Mouse (Mus musculus): Measurements from ENCODE around the gene Hsh2d.

The Hsh2d gene

DNA sequence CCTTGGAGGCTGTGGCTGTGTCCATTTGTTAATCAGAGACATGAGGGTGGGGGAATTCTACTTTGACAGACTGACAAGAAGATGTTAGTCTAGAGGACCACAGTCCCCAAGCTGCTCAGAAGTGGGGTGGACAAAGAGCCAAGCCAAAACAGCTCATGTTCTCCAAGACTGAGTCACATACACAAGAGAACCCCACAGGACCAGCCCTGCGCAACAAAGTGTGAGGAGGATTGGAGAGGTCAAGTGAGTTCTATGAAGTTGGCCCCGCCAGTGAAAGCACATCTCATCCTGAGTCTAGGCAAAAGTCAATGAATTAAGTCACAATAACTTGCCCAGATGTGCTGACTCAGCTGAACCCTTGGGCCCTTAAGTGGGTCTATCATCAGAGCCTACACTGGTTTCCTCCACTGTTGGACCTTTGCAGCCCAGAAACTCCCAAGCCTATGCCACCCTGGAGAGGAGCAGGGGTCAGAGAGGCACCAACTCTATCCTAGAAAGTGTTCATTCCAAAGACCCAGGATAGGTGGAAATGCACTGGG, 1.6 kb upstream of the Hsh2d start:
- no peak for DNase-seq (ENCODE audit: low spot score)

DNA sequence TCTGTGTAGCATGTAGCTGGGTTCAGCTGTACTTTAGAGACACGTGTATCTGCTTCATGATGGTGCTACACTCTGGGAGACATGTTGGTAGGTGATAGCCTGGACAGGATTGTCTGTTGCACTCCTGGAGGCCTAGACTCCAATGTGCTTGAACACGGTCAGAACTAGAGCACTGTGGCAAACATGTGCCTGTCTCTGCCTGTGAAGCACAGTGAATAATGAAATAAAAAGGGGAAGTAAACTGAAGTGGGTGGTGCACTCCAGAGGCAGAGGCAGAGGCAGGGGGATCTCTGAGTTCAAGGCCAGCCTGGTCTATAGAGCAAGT, 739 bp downstream of the Hsh2d start:
- DNase-seq (ENCODE audit: low spot score), result no peak

DNA sequence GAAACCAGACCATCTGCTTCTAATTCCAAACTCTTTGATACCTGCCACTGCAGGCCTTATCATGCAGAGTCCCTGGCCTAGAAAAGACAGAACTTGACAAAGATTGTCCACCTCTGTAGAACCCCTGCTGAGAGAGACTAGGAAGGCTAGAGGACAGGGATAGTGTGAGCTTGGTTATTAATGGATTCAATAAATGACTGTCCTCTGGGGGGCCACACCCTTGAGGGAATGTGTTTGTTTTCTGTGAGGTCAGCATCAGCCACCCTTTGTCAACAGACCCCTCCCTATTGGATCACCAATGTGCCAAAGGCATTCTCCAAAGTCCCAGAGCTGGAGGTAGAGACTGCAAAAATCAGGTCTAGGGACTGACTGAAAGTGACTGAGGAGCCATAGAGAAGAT, 2.6 kb downstream of the Hsh2d start:
- DNase-seq (ENCODE audit: low spot score), result no peak

DNA sequence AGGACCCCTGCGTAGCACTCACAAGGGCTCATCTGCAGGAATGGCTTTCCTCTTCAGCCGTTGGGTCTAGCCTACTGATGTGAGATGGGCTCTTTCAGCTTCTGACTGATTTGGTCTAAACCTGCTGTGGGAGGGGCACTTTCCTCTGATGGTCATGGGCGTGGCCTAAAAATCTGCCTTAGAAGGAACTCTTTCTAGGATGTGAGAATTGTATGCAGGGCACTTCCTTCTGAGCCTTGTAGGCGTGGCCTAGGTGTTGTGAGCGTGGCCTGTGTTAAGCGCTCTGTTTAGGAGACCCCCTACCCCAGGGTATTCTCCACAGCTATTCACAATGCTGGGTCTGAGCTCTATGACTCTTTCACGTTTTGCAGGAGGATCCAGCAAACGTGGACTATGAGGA, 8.6 kb downstream of the Hsh2d start:
- no peak for DNase-seq (ENCODE audit: low spot score)

- DNase-seq (ENCODE audit: low spot score), result no peak
Measured at GRCm38 (mm10) chr8:72208582-72208981, 19.1 kb downstream of the Hsh2d start.

- DNase-seq (ENCODE audit: low spot score), result no peak
Measured at GRCm38 (mm10) chr8:72210222-72210621, 20.8 kb downstream of the Hsh2d start.

- DNase-seq (ENCODE audit: low spot score), result no peak
Measured at GRCm38 (mm10) chr8:72210710-72211109, 21.3 kb downstream of the Hsh2d start.

GRCm38 (mm10) chr8:72211846-72212245, 22.4 kb downstream of the Hsh2d start:
- no peak for DNase-seq (ENCODE audit: low spot score)

GRCm38 (mm10) chr8:72212751-72213150, 23.3 kb downstream of the Hsh2d start, which contains the start of gene Cib3:
Gene Cib3 (minus strand): TSS chr8:72212837.
- no peak for DNase-seq (ENCODE audit: low spot score)

DNA sequence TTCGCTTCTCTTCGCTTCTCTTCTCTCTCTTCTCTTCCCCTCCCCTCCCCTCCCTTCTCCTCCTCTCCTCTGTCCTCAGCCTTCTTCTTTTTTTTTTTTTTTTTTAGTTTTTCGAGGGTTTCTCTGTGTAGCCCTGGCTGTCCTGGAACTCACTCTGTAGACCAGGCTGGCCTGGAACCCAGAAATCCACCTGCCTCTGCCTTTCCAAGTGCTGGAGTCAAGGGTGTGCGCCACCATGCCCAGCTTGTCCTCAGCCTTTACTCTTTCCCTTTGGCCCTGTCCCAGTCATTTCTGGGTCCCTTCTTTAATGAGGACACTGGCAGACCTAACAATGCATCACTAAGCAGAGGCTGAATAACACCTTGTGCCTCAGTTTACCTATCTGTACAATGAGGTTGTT, 24.1 kb downstream of the Hsh2d start, which contains the start of gene Gm11034:
Gene Gm11034, minus strand, starts transcription at position 101 of the 400 bp plus-strand sequence.
- DNase-seq (ENCODE audit: low spot score), result no peak

- DNase-seq (ENCODE audit: low spot score), result no peak
Measured at GRCm38 (mm10) chr8:72215060-72215459, 25.6 kb downstream of the Hsh2d start.

DNA sequence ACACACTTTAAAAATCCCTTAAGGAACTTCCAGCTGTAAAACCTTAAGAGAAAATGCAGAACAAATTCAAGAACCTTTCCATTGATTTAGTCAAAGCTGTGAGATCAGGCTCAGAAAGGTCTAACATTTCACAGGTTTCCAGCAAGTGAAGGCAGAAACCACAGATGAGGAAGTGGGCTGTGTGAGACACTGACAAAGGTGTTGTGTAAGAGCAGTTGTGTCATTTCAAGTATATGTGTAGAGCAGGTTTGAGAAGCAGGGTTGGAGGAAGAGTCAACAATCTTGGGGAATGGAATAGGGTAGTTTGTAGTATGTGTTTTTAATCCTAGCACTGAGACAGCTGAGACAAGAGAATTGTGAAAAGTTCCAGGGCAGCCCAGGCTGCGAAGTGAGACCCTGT, 26.4 kb downstream of the Hsh2d start:
- DNase-seq (ENCODE audit: low spot score), result no peak

DNA sequence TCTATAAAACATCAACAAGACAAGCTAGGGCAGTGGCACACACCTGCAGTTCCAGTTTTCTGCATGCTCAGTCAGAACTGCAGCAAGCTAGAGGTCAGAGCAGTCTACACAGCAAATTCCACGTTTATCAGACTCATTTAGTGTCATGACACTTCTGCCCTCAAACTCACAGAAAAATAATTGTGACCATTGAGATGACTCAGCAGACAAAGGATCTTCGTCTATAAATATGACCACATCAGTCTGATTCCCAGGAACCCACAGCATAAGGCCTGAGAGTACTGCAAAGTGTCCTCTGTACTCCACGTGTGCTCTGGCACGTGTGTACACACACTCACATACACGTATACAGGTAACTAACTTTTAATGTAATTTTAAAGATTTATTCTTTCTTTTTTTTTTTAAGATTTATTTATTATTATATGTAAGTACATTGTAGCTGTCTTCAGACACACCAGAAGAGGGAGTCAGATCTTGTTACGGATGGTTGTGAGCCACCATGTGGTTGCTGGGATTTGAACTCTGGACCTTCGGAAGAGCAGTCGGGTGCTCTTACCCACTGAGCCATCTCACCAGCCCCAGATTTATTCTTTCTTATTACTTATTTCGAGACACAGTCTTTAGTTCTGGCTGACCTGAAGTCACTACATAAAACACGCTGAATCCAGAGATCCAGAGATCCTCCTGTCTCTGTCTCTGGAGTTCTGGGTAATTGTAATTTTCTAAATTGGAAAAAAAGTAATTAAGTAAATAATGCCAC, 29.5 kb downstream of the Hsh2d start:
- DNase-seq (ENCODE audit: low spot score), result no peak

DNA sequence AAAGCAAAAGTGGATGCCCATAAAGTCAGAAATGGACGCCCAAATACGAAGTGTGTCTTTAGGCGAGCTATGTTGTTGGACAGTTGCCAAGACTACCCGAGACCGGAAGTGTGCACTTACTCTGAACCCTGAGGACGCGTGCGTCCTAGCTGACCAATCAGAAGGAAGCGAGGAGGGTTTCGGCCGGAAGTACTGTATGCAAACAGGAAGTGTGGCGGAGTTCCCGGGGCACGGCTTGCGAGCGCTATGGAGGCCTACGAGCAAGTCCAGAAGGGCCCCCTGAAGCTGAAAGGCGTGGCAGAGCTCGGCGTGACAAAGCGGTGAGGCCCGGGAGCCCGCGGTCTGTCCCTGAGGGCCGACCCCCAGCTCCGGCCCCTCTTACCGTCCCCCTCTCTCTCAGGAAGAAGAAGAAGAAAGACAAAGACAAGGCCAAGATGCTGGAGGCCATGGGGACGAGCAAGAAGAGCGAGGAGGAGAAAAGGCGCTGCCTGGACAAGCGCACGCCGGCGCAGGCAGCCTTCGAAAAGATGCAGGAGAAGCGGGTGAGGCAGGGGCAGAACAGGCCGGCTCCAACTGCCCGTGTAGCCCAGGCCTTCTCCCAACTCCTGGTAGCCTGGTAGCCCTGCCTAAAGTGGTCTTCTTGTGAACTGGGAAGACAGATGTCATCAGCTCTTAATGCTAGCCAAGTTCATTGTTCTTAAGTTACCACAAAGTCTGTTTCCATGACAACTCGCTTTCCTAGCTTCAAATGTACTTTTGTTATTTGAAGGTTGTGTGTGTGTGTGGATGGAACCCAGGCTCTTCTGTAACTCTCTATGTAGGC, 30.3 kb downstream of the Hsh2d start, which contains the start of gene Fam32a:
Gene Fam32a, plus strand, starts transcription at position 190 of the 823 bp plus-strand sequence.
- DNase-seq (ENCODE audit: low spot score), result peak; percentile 80

GRCm38 (mm10) chr8:72220758-72221157, 31.3 kb downstream of the Hsh2d start:
- no peak for DNase-seq (ENCODE audit: low spot score)

DNA sequence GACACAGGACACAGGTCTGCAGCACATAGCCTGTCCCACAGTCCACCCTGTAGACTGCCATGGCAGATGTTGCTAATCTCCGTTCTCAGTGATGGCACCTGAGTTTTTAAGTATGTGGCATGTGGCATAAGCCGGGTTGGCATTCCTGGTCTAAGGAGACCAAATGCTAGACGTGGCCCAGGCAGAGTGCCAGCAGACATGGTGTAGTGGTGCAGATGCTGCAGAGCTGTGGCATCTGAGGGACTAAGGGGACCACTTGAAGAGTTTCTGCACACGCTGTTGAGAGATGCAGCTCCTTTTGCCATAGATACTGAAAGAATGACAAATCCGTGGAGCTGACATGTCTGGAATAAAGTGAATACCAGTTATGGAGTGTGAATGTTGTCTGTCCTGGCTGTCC, 33.2 kb downstream of the Hsh2d start:
- DNase-seq (ENCODE audit: low spot score), result no peak

GRCm38 (mm10) chr8:72239499-72240402, 50.3 kb downstream of the Hsh2d start, which contains the start of gene Ap1m1:
Gene Ap1m1 (plus strand): TSS chr8:72240018.
- DNase-seq (ENCODE audit: low spot score), result peak; percentile 96

- no peak for DNase-seq (ENCODE audit: low spot score)
Measured at GRCm38 (mm10) chr8:72240403-72240763, 50.9 kb downstream of the Hsh2d start.

DNA sequence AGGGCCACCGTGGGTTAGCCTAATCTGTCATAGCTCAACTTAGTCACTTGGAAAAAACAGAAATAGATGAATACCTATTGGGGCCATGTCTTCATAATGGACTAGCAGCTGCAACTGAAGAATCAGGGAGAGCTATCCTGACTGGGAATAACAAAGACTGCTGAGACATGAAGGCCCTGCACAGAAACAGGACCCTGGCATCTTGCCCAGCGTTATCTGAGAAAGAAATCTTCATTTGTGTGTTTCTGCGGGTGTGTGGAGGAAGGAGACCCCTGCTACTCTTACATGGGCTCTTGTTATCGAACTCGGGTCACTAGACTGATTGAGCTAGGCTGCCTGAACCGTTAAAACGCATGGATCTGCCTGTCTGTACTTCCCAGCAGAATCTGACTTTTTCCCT, 51.5 kb downstream of the Hsh2d start:
- DNase-seq (ENCODE audit: low spot score), result no peak

DNA sequence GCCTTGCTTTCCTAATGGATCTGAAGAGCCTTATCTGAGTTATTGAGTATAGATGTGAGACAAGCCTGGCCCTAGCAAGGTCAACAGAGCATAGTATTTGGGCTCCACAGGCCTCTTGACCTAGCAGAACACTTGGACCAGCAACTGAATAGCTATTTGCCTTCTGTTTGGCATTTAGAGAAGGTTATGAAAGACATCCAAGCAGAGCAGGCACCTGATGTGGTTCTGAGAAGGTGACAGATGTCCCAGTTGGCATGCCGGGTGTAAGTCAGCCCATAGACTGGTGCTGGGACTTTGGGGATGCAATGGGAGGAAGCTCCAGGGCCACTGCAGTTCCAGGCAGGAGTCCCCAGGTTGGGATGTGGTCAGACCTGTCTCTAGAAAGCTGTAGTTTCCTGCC, 52.8 kb downstream of the Hsh2d start:
- no peak for DNase-seq (ENCODE audit: low spot score)

- DNase-seq (ENCODE audit: low spot score), result no peak
Measured at GRCm38 (mm10) chr8:72244610-72245009, 55.2 kb downstream of the Hsh2d start.

All from ovary, postnatal 36 days (tissue).